Mouse (Mus musculus) MEL (cell line): ENCODE results near the gene Tunar.

Experiments
- CHD2 ChIP-seq: IDR thresholded peaks from 2 replicates; pipeline ENCODE4 v1.6.1; 2011; ENCODE audit warnings: low read length, improper control_type of control experiment
- CTCF ChIP-seq, 3 experiments: IDR thresholded peaks in 2 of 3; conservative IDR thresholded peaks in 1 of 3; 2 replicates each; pipeline ENCODE4 v1.5.1; 2011 to 2012; ENCODE audit warnings: low read length in 3 of 3, low read depth in 2 of 3, mild to moderate bottlenecking in 2 of 3, improper control_type of control experiment in 1 of 3, inconsistent platforms in 1 of 3, mixed read lengths in 1 of 3, moderate library complexity in 1 of 3; ENCODE audit not compliant: control insufficient read depth in 1 of 3, insufficient read depth in 1 of 3, poor library complexity in 1 of 3, severe bottlenecking in 1 of 3
- E2F4 ChIP-seq: IDR thresholded peaks from 2 replicates; pipeline ENCODE4 v1.6.1; 2011; ENCODE audit warnings: low read depth, low read length, improper control_type of control experiment, borderline replicate concordance
- POLR2A ChIP-seq, 2 experiments: IDR thresholded peaks; 2 replicates each; pipeline ENCODE4 v1.6.1; 2011 to 2012; ENCODE audit warnings: low read length in 2 of 2, mild to moderate bottlenecking in 2 of 2, control low read depth in 1 of 2, improper control_type of control experiment in 1 of 2, low read depth in 1 of 2, moderate library complexity in 1 of 2; ENCODE audit not compliant: control insufficient read depth in 1 of 2, insufficient read depth in 1 of 2, poor library complexity in 1 of 2

GRCm38 (mm10) chr12:105322160-105322559, 11.5 kb upstream of the Tunar start:
- TF ChIP-seq POLR2A (IDR thresholded peaks at IDR 0.05; ENCODE audit: control insufficient read depth in 1 of 2, insufficient read depth in 1 of 2, low read depth in 1 of 2, low read length in 2 of 2, poor library complexity in 1 of 2) (no peak), CHD2 (no peak), E2F4 (no peak), CTCF (IDR thresholded peaks at IDR 0.05 in 2 of 3, conservative IDR thresholded peaks at IDR 0.05 in 1 of 3; ENCODE audit: control insufficient read depth in 1 of 3, insufficient read depth in 1 of 3, low read depth in 2 of 3, low read length in 3 of 3, poor library complexity in 1 of 3, severe bottlenecking in 1 of 3) (no peak)
